Mouse (Mus musculus) spleen, adult 2 months (tissue): ENCODE data around the gene Pnliprp2.

Experiments used
- CTCF ChIP-seq: fragments of 200-500 bp; IDR thresholded peaks from 2 replicates; pipeline ENCODE4 v1.5.1; 2011; ENCODE audit warnings: mild to moderate bottlenecking, inconsistent platforms; ENCODE audit not compliant: insufficient read depth, insufficient read length, insufficient replicate concordance; ENCODE audit errors: extremely low read depth
- POLR2A ChIP-seq: fragments of 200-500 bp; IDR thresholded peaks from 2 replicates; pipeline ENCODE4 v1.6.1; 2011; ENCODE audit warnings: low read depth, low read length, inconsistent platforms

GRCm38 (mm10) chr19:58781566-58781965 is 22.0 kb downstream of the Pnliprp2 start:
- TF ChIP-seq POLR2A (no peak), CTCF (no peak)
